Mouse (Mus musculus) kidney, adult 2 months (tissue): ENCODE measurements around the gene Ttll5. TPM values are rescaled to one million over a fixed set of nuclear protein-coding genes. Genes with fewer than 3 reads are reported as not detected.

ENCODE experiments used
- DNase-seq: peaks from one replicate; pipeline ENCODE4 v3.0.0; 2021
- H3K27ac ChIP-seq: fragments of 200-500 bp; 2 replicates; pipeline ENCODE4 v1.5.1; 2012; ENCODE audit warnings: low read depth, low read length, control low read depth, inconsistent platforms; ENCODE audit not compliant: insufficient read depth
- H3K27me3 ChIP-seq: fragments of 200-500 bp; replicated peaks from 2 replicates; pipeline ENCODE4 v1.6.1; 2012; ENCODE audit warnings: mild to moderate bottlenecking, moderate library complexity, low read length, inconsistent platforms; ENCODE audit not compliant: control insufficient read depth, insufficient read depth
- H3K36me3 ChIP-seq: fragments of 200-500 bp; 2 replicates; pipeline ENCODE4 v1.6.1; 2012; ENCODE audit warnings: mild to moderate bottlenecking, moderate library complexity, low read length, inconsistent platforms; ENCODE audit not compliant: control insufficient read depth, insufficient read depth
- H3K4me1 ChIP-seq: fragments of 200-500 bp; 2 replicates; pipeline ENCODE4 v1.6.1; 2011; ENCODE audit warnings: low read length; ENCODE audit not compliant: control insufficient read depth, insufficient read depth
- H3K4me3 ChIP-seq: fragments of 200-500 bp; 2 replicates; pipeline ENCODE4 v1.5.1; 2011; ENCODE audit warnings: mild to moderate bottlenecking, low read depth, low read length, control low read depth; ENCODE audit not compliant: insufficient read depth
- CTCF ChIP-seq: fragments of 200-500 bp; conservative IDR thresholded peaks from 2 replicates; pipeline ENCODE4 v1.5.1; 2011; ENCODE audit warnings: low read depth, mild to moderate bottlenecking, control low read depth, low read length, moderate library complexity, mixed read lengths; ENCODE audit not compliant: insufficient read depth, insufficient read length
- POLR2A ChIP-seq: fragments of 200-500 bp; IDR thresholded peaks from one replicate; pipeline ENCODE4 v1.6.1; 2011; ENCODE audit warnings: low read depth, low read length, control low read depth
- WGBS: fragments of 180-500 bp; shearing (Covaris S2); methylation state at CpG from one replicate; pipeline ENCODE4 v1.1.7; 2018; 5-methylcytosine and 5-hydroxymethylcytosine counted together
- polyA plus RNA-seq: library from polyadenylated mRNA; depleted of rRNA; stranded (reverse); fragments of >200 nt; gene quantifications from 2 replicates; pipeline ENCODE4 v1.2.3, GENCODE M21; 2012

The Ttll5 gene
- polyA plus RNA-seq, 1 experiment = 12.9 TPM

GRCm38 (mm10) chr12:86030932-86031331, 206.5 kb downstream of the Ttll5 start:
- Histone ChIP-seq H3K4me3 (no peak overlapping the region), H3K27ac (no peak overlapping the region), H3K4me1 (no peaks in the 10 kb centered on the region), H3K36me3 (no peaks in the 10 kb centered on the region), H3K27me3 (no peaks in the 10 kb centered on the region)
- DNase-seq = no peak
- TF ChIP-seq CTCF (no peak), POLR2A (no peak)
- 86% methylated on average over 5 of the region's 5 CpGs for WGBS

GRCm38 (mm10) chr12:86035586-86035985, 211.1 kb downstream of the Ttll5 start:
- Histone ChIP-seq H3K27ac (no peak overlapping the region), H3K36me3 (no peaks in the 10 kb centered on the region), H3K27me3 (no peaks in the 10 kb centered on the region), H3K4me1 (no peaks in the 10 kb centered on the region), H3K4me3 (no peak overlapping the region)
- no peak for TF ChIP-seq POLR2A
- TF ChIP-seq CTCF = no peak
- no peak for DNase-seq

- Histone ChIP-seq H3K27ac (no peak overlapping the region), H3K4me3 (no peak overlapping the region), H3K4me1 (no peaks in the 10 kb centered on the region), H3K36me3 (no peaks in the 10 kb centered on the region), H3K27me3 (no peaks in the 10 kb centered on the region)
- DNase-seq = no peak
- 80% methylated on average over 9 of the region's 9 CpGs for WGBS
- no peak for TF ChIP-seq POLR2A
- TF ChIP-seq CTCF = no peak
These were observed 212.1 kb downstream of the Ttll5 start for GRCm38 (mm10) chr12:86036368-86037166.

GRCm38 (mm10) chr12:86037235-86037921, 212.9 kb downstream of the Ttll5 start:
- no peaks in the 10 kb centered on the region for H3K27me3 ChIP-seq
- TF ChIP-seq CTCF (no peak), POLR2A (no peak)
- no peak for DNase-seq
- no peak overlapping the region for H3K4me3 ChIP-seq
- WGBS = 56% methylated on average over 12 of the region's 12 CpGs
- no peak overlapping the region for H3K27ac ChIP-seq
- no peaks in the 10 kb centered on the region for H3K36me3 ChIP-seq
- H3K4me1 ChIP-seq = no peaks in the 10 kb centered on the region

- DNase-seq = no peak
These were observed 214.6 kb downstream of the Ttll5 start for GRCm38 (mm10) chr12:86039078-86039477.

GRCm38 (mm10) chr12:86039751-86040150, 215.3 kb downstream of the Ttll5 start:
- Histone ChIP-seq H3K4me3 (no peak overlapping the region), H3K27ac (no peak overlapping the region), H3K27me3 (no peaks in the 10 kb centered on the region), H3K36me3 (no peaks in the 10 kb centered on the region), H3K4me1 (no peaks in the 10 kb centered on the region)
- DNase-seq = no peak
- no peak for TF ChIP-seq POLR2A
- no peak for TF ChIP-seq CTCF
- 80% methylated on average over 6 of the region's 6 CpGs for WGBS

More at GRCm38 (mm10) chr12:86039078-86039477, 214.6 kb downstream of the Ttll5 start:
- WGBS = 56% methylated on average over 5 of the region's 5 CpGs
- no peak for TF ChIP-seq POLR2A
- Histone ChIP-seq H3K27me3 (no peaks in the 10 kb centered on the region), H3K27ac (no peak overlapping the region), H3K36me3 (no peaks in the 10 kb centered on the region), H3K4me1 (no peaks in the 10 kb centered on the region), H3K4me3 (no peak overlapping the region)

GRCm38 (mm10) chr12:86046141-86046540, 221.7 kb downstream of the Ttll5 start:
- Histone ChIP-seq H3K4me1 (no peaks in the 10 kb centered on the region), H3K4me3 (no peak overlapping the region), H3K27me3 (no peaks in the 10 kb centered on the region), H3K36me3 (no peaks in the 10 kb centered on the region), H3K27ac (no peak overlapping the region)
- no peak for TF ChIP-seq POLR2A
- no peak for TF ChIP-seq CTCF
- WGBS = 77% methylated on average over 5 of the region's 5 CpGs
- DNase-seq = no peak
